Mouse (Mus musculus) C2C12 (cell line): Measurements from ENCODE around the gene Dsn1.

ENCODE experiments used
- CEBPB ChIP-seq: IDR thresholded peaks from one replicate; pipeline ENCODE4 v1.6.1; 2011; ENCODE audit warnings: low read depth, mild to moderate bottlenecking, control low read depth, moderate library complexity
- CTCF ChIP-seq: IDR thresholded peaks from one replicate; pipeline ENCODE4 v1.5.1; 2011; ENCODE audit not compliant: control insufficient read depth, insufficient read depth, insufficient read length
- FOSL1 ChIP-seq: IDR thresholded peaks from one replicate; pipeline ENCODE4 v1.8.0; 2011; ENCODE audit warnings: mild to moderate bottlenecking, low read length; ENCODE audit not compliant: poor library complexity, insufficient read depth, severe bottlenecking
- MAX ChIP-seq: IDR thresholded peaks from one replicate; pipeline ENCODE4 v1.6.1; 2011; ENCODE audit warnings: mild to moderate bottlenecking, control low read depth
- MYOD1 ChIP-seq: IDR thresholded peaks from one replicate; pipeline ENCODE4 v1.6.1; 2011; ENCODE audit warnings: low read depth; ENCODE audit not compliant: control insufficient read depth, insufficient read length
- USF1 ChIP-seq: IDR thresholded peaks from one replicate; pipeline ENCODE4 v1.6.1; 2011; ENCODE audit warnings: low read depth, mild to moderate bottlenecking, control low read depth, moderate library complexity

GRCm38 (mm10) chr2:157040649-157041046, 33.7 kb upstream of the Dsn1 start:
- TF ChIP-seq CTCF (no peak), MYOD1 (no peak), MAX (no peak), USF1 (no peak), CEBPB (no peak), FOSL1 (no peak)
